Mouse (Mus musculus): ENCODE measurements around the gene Larp1b. TPM values are rescaled to one million over a fixed set of nuclear protein-coding genes. Genes with fewer than 3 reads are reported as not detected.

Gene Larp1b
- total RNA-seq, 2 experiments from 2014 or later, result 141 to 173 TPM

- no peak for ATAC-seq (replicated peaks; ENCODE audit: low FRiP score, poor library complexity, severe bottlenecking)
Observed at GRCm38 (mm10) chr3:41018022-41018608, 68.5 kb downstream of the Larp1b start.

- no peak for ATAC-seq (replicated peaks; ENCODE audit: low FRiP score, poor library complexity, severe bottlenecking)
Observed at GRCm38 (mm10) chr3:41020687-41021086, 71.1 kb downstream of the Larp1b start.

GRCm38 (mm10) chr3:41021980-41022379 lies 72.4 kb downstream of the Larp1b start:
- no peak for ATAC-seq (replicated peaks; ENCODE audit: low FRiP score, poor library complexity, severe bottlenecking)

GRCm38 (mm10) chr3:41030705-41031104 lies 81.1 kb downstream of the Larp1b start:
- ATAC-seq (replicated peaks; ENCODE audit: low FRiP score, poor library complexity, severe bottlenecking), result no peak

GRCm38 (mm10) chr3:41031286-41032210 lies 81.9 kb downstream of the Larp1b start:
- ATAC-seq (replicated peaks; ENCODE audit: low FRiP score, poor library complexity, severe bottlenecking), result no peak

- ATAC-seq (replicated peaks; ENCODE audit: low FRiP score, poor library complexity, severe bottlenecking), result no peak
Observed at GRCm38 (mm10) chr3:41038297-41038916, 88.8 kb downstream of the Larp1b start.

GRCm38 (mm10) chr3:41041241-41041640 lies 91.6 kb downstream of the Larp1b start:
- ATAC-seq (replicated peaks; ENCODE audit: low FRiP score, poor library complexity, severe bottlenecking), result no peak

- ATAC-seq (replicated peaks; ENCODE audit: low FRiP score, poor library complexity, severe bottlenecking), result no peak
Observed at GRCm38 (mm10) chr3:41042195-41042938, 92.7 kb downstream of the Larp1b start.

- no peak for ATAC-seq (replicated peaks; ENCODE audit: low FRiP score, poor library complexity, severe bottlenecking)
Observed at GRCm38 (mm10) chr3:41043756-41044354, 94.2 kb downstream of the Larp1b start.

- no peak for ATAC-seq (replicated peaks; ENCODE audit: low FRiP score, poor library complexity, severe bottlenecking)
Observed at GRCm38 (mm10) chr3:41047838-41048237, 98.2 kb downstream of the Larp1b start.

- ATAC-seq (replicated peaks; ENCODE audit: low FRiP score, poor library complexity, severe bottlenecking), result no peak
Observed at GRCm38 (mm10) chr3:41053334-41053733, 103.7 kb downstream of the Larp1b start.

GRCm38 (mm10) chr3:41058395-41058794 lies 108.8 kb downstream of the Larp1b start:
- ATAC-seq (replicated peaks; ENCODE audit: low FRiP score, poor library complexity, severe bottlenecking), result no peak

- ATAC-seq (replicated peaks; ENCODE audit: low FRiP score, poor library complexity, severe bottlenecking), result no peak
Observed at GRCm38 (mm10) chr3:41059249-41059648, 109.6 kb downstream of the Larp1b start.

GRCm38 (mm10) chr3:41061831-41062565 lies 112.4 kb downstream of the Larp1b start:
- ATAC-seq (replicated peaks; ENCODE audit: low FRiP score, poor library complexity, severe bottlenecking), result no peak

- ATAC-seq (replicated peaks; ENCODE audit: low FRiP score, poor library complexity, severe bottlenecking), result no peak
Observed at GRCm38 (mm10) chr3:41062758-41063157, 113.1 kb downstream of the Larp1b start.

- ATAC-seq (replicated peaks; ENCODE audit: low FRiP score, poor library complexity, severe bottlenecking), result no peak
Observed at GRCm38 (mm10) chr3:41065320-41065719, 115.7 kb downstream of the Larp1b start.

- no peak for ATAC-seq (replicated peaks; ENCODE audit: low FRiP score, poor library complexity, severe bottlenecking)
Observed at GRCm38 (mm10) chr3:41070519-41070918, 120.9 kb downstream of the Larp1b start.

GRCm38 (mm10) chr3:41075376-41075775 lies 125.7 kb downstream of the Larp1b start:
- ATAC-seq (replicated peaks; ENCODE audit: low FRiP score, poor library complexity, severe bottlenecking), result no peak

GRCm38 (mm10) chr3:41078673-41079072 lies 129.0 kb downstream of the Larp1b start:
- ATAC-seq (replicated peaks; ENCODE audit: low FRiP score, poor library complexity, severe bottlenecking), result no peak

All from erythroid progenitor cell, adult 5-6 weeks (primary cell).